Mouse (Mus musculus) liver, embryonic 13.5 days (tissue): ENCODE results near the gene Mib2. TPM values are rescaled to one million over a fixed set of nuclear protein-coding genes. Genes with fewer than 3 reads are reported as not detected.
"Not testable (repeated sequence)": the region's sequence is repeated elsewhere in the genome, so short reads cannot be mapped to it uniquely, and the experiment has no call there.

ENCODE experiments used
- ATAC-seq: fragments of 200-750 bp; cut with Nextera tagmentation; 2 replicates; pipeline ENCODE4 v1.8.0; 2017; ENCODE audit warnings: low read depth, mild to moderate bottlenecking, moderate number of reproducible peaks, moderate library complexity
- DNase-seq: peaks from one replicate; pipeline ENCODE4 v3.0.0; 2022
- H3K27ac ChIP-seq: fragments of 300-500 bp; sonication (generic); 2 replicates; pipeline ENCODE4 v1.5.1; 2015; ENCODE audit warnings: moderate library complexity, mild to moderate bottlenecking, inconsistent platforms
- H3K27me3 ChIP-seq: fragments of 300-500 bp; sonication (generic); 2 replicates; pipeline ENCODE4 v1.6.1; 2015; ENCODE audit warnings: mild to moderate bottlenecking, inconsistent platforms
- H3K36me3 ChIP-seq: fragments of 300-500 bp; sonication (generic); 2 replicates; pipeline ENCODE4 v1.6.1; 2015; ENCODE audit warnings: mild to moderate bottlenecking, inconsistent platforms
- H3K4me1 ChIP-seq: fragments of 300-500 bp; sonication (generic); replicated peaks from 2 replicates; pipeline ENCODE4 v1.6.1; 2015; ENCODE audit warnings: inconsistent platforms
- H3K4me2 ChIP-seq: fragments of 300-500 bp; sonication (generic); 2 replicates; pipeline ENCODE4 v1.6.1; 2015; ENCODE audit warnings: inconsistent platforms, mild to moderate bottlenecking, moderate library complexity
- H3K4me3 ChIP-seq: fragments of 300-500 bp; sonication (generic); replicated peaks from 2 replicates; pipeline ENCODE4 v1.5.1; 2015; ENCODE audit warnings: mild to moderate bottlenecking, inconsistent platforms
- H3K9ac ChIP-seq: fragments of 300-500 bp; sonication (generic); 2 replicates; pipeline ENCODE4 v1.6.1; 2015; ENCODE audit warnings: mild to moderate bottlenecking, inconsistent platforms
- H3K9me3 ChIP-seq: fragments of 300-500 bp; sonication (generic); replicated peaks from 2 replicates; pipeline ENCODE4 v1.6.1; 2016; ENCODE audit warnings: inconsistent platforms
- WGBS: fragments of 180-500 bp; shearing (Covaris S2); methylation state at CpG from one replicate; pipeline ENCODE4 v1.1.7; 2015; ENCODE audit not compliant: insufficient replicate concordance; 5-methylcytosine and 5-hydroxymethylcytosine counted together
- polyA plus RNA-seq: library from polyadenylated mRNA; unstranded; fragments of >200 nt; fragmentation: Nextera tagmentation; extraction: Ambion mirVana; gene quantifications from 2 replicates; pipeline ENCODE4 v1.2.1, GENCODE M21; 2015

The Mib2 gene
- polyA plus RNA-seq, 1 experiment from 2014 or later = 3.2 TPM

DNA sequence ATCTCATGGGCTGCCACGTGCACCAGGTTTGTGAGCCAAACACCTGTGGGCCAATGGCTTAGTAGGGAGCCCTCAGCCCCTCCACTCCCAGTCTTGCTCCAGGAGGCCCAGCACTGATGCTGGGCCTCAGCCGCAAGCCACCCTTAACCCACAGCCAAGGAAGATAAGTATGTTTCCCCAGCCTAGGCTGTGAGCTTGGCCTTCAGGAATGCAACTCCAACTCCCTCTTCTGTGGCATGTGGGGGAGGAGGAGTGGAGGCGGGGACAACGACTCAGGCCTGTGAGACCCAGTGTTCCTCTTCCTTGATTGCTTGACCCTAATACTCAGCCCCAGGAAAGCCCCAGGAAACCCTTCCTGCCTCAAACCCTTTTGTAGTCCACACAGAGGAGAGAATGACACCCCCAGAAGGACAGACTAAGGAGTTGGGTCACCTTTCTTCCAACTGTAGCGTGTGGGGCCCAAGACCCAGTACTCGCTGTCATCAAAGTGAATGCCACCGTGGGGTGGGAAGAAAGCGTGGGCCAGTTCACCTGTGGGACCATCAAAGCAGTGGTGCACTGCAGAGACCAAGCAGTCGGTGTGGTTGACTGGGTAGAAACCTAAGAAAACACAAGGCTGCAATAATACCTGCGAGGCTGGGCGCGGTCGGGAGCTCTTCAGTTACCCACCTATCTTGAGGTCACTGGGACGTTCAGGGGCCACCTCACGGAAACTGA is 17.3 kb downstream of the Mib2 start:
- Histone ChIP-seq H3K27ac (no peak overlapping the region), H3K4me3 (no peak overlapping the region), H3K4me2 (no peak overlapping the region), H3K4me1 (peaks cover 35% of the 10 kb centered on the region), H3K9me3 (no peaks in the 10 kb centered on the region), H3K9ac (no peak overlapping the region), H3K36me3 (peaks cover 47% of the 10 kb centered on the region), H3K27me3 (peaks cover 61% of the 10 kb centered on the region)
- ATAC-seq = no peak
- WGBS = 53% methylated on average over 15 of the region's 15 CpGs
- no peak for DNase-seq

DNA sequence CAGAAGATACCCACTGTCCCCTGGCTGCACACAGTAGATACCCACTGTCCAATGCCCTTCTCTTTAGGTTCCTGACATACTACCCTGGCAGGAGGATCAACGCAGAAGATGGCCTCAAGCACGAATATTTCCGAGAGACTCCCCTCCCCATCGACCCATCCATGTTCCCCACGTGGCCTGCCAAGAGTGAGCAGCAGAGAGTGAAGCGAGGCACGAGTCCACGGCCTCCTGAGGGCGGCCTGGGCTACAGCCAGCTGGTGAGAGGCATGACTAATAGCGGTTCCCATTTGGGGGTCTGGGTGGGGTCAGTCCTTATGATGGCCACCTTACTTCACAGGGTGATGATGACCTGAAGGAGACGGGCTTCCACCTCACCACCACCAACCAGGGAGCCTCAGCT is 19.6 kb downstream of the Mib2 start:
- no peaks in the 10 kb centered on the region for H3K9me3 ChIP-seq
- no peak for DNase-seq
- 83% methylated on average over 11 of the region's 11 CpGs for WGBS
- H3K9ac ChIP-seq = no peak overlapping the region
- H3K27me3 ChIP-seq = peaks cover 41% of the 10 kb centered on the region
- H3K4me3 ChIP-seq = no peak overlapping the region
- H3K27ac ChIP-seq = no peak overlapping the region
- H3K4me2 ChIP-seq = no peak overlapping the region
- peaks cover 23% of the 10 kb centered on the region for H3K4me1 ChIP-seq
- ATAC-seq = no peak
- peaks cover 62% of the 10 kb centered on the region for H3K36me3 ChIP-seq

DNA sequence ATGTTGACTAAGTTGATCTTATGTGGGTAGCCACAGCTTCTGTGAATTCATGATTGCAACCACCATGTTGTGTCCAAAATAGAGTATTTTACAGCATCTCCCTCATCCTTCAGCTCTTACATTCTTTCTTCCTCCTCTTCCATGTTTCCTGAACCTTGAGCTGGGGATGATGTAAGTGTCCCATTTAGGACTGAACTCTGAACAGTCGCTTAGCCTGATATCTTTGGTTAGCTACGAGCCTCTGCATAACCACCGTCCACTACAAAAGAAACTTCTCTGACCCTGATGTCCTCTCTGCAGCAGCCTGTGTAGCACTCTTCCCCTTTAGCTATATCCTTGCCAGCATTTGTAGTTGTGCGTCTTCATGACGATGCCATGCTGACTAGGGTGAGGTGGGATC is 23.3 kb downstream of the Mib2 start:
- Histone ChIP-seq H3K4me2 (no peak overlapping the region), H3K27me3 (peaks cover 5% of the 10 kb centered on the region), H3K4me1 (no peaks in the 10 kb centered on the region), H3K27ac (no peak overlapping the region), H3K9ac (no peak overlapping the region), H3K4me3 (no peak overlapping the region), H3K36me3 (peaks cover 90% of the 10 kb centered on the region), H3K9me3 (no peaks in the 10 kb centered on the region)
- 86% methylated on average over 5 of the region's 5 CpGs for WGBS
- ATAC-seq = no peak
- no peak for DNase-seq

DNA sequence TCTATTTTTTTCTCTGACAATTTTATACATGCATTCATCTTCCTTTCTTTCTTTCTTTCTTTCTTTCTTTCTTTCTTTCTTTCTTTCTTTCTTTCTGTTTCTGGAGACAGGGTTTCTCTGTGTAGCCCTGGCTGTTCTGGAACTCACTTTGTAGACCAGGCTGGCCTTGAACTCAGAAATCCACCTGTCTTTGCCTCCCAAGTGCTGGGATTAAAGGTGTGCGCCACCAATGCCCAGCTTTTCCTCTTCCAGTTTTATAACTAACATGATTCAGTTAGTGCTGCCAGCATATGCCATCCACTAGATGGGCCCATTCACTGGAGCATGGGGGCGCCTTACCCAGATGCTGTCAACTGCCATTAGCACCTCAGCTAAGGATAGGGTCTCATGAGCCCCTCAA is 23.7 kb downstream of the Mib2 start, which contains the start of gene Gm10563:
Gm10563 (minus strand) TSS at position 101 of the 400 bp plus-strand sequence.
- H3K36me3 ChIP-seq = peaks cover 90% of the 10 kb centered on the region
- not testable (repeated sequence) for H3K4me1 ChIP-seq, H3K4me3 ChIP-seq, H3K9ac ChIP-seq, H3K9me3 ChIP-seq, H3K4me2 ChIP-seq, DNase-seq, H3K27me3 ChIP-seq, H3K27ac ChIP-seq, ATAC-seq
- WGBS = 79% methylated on average over 2 of the region's 2 CpGs

DNA sequence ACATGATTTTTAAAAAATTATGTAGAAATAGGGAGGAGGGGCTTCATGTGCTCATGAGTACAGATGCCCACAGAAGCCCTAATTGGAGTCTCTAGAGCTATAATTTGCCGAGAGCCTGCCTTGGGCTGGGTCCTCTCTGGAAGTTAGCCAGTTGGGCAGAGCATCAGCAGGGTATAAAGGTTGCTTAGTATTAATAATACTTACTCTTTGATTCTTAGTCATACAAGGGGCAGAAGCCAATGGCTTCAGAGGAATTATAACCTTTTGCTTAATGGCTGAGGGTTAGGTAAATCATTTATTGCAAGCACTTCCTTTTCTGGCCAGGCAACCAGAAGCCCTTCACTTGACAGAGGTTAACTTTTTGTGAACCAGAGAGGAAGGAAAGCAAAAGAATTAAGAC is 25.5 kb downstream of the Mib2 start:
- ATAC-seq = no peak
- Histone ChIP-seq H3K9me3 (no peaks in the 10 kb centered on the region), H3K4me3 (no peak overlapping the region), H3K27me3 (no peaks in the 10 kb centered on the region), H3K4me2 (no peak overlapping the region), H3K36me3 (peaks cover 86% of the 10 kb centered on the region), H3K4me1 (no peaks in the 10 kb centered on the region), H3K9ac (no peak overlapping the region), H3K27ac (no peak overlapping the region)
- WGBS = 95% methylated on average over 1 of the region's 1 CpGs
- DNase-seq = no peak

DNA sequence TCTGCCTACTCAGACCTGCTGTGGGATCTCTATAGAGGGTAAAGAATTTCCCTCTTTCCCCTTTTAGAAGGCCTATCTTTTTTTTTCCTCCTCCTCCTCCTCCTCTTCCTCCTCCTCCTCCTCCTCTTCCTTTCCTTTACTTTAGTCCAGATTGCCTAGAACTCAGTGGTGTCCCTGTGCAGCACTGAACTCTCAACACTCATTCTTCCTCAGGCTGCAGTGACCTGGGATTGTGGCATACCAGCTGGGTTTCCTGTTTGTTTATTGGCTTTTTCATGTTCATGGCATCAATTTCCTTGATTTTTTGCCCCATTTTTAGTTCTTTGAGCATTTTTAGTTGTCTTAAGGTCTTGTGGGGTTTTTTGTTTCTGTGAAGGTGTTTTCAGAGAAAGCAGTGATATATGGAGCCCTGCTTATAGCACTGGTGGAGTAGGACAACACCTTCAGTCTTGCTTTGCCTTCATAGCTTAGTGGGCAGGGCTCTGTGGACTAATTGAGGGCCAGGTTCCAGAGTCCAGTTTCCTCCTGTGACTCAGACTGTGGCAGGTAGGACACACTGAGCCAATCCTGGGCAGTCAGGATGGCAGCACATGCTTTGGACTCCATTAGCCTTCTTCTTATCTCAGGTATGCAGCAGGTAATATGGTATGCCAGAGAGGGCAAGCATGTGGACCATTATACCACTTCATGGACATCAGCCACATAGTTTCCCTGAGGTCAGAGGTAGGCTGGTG is 33.1 kb downstream of the Mib2 start:
- H3K4me3 ChIP-seq = no peak overlapping the region
- DNase-seq (no peak), ATAC-seq (no peak)
- no peak overlapping the region for H3K9ac ChIP-seq
- no peak overlapping the region for H3K27ac ChIP-seq
- peaks cover 88% of the 10 kb centered on the region for H3K36me3 ChIP-seq
- no peaks in the 10 kb centered on the region for H3K27me3 ChIP-seq
- H3K4me1 ChIP-seq = no peaks in the 10 kb centered on the region
- no peaks in the 10 kb centered on the region for H3K9me3 ChIP-seq
- no peak overlapping the region for H3K4me2 ChIP-seq

DNA sequence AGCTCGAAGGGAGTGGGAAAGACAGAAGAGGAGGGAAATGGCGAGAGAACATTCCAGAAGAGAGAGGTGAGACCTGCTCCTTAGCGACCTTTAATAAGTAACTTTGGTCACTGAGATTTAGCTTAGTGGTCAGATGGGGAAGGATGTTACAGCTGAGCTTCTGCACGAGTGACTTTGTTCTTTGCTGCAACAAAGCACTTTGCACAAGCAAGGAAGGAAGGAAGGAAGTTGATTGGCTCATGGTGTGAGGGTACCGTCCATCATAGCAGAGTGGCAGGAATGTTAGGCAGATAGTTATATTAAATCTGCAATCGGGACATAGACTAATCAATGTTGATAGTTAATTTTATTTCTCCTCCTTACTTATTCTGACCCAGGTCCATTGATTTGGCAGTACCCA is 38.7 kb downstream of the Mib2 start:
- H3K36me3 ChIP-seq = peaks cover 76% of the 10 kb centered on the region
- no peak overlapping the region for H3K4me2 ChIP-seq
- peaks cover 9% of the 10 kb centered on the region for H3K4me1 ChIP-seq
- no peak overlapping the region for H3K27ac ChIP-seq
- H3K9ac ChIP-seq = no peak overlapping the region
- H3K9me3 ChIP-seq = no peaks in the 10 kb centered on the region
- DNase-seq (no peak), ATAC-seq (no peak)
- H3K4me3 ChIP-seq = no peak overlapping the region
- WGBS = 68% methylated on average over 6 of the region's 6 CpGs
- no peaks in the 10 kb centered on the region for H3K27me3 ChIP-seq

DNA sequence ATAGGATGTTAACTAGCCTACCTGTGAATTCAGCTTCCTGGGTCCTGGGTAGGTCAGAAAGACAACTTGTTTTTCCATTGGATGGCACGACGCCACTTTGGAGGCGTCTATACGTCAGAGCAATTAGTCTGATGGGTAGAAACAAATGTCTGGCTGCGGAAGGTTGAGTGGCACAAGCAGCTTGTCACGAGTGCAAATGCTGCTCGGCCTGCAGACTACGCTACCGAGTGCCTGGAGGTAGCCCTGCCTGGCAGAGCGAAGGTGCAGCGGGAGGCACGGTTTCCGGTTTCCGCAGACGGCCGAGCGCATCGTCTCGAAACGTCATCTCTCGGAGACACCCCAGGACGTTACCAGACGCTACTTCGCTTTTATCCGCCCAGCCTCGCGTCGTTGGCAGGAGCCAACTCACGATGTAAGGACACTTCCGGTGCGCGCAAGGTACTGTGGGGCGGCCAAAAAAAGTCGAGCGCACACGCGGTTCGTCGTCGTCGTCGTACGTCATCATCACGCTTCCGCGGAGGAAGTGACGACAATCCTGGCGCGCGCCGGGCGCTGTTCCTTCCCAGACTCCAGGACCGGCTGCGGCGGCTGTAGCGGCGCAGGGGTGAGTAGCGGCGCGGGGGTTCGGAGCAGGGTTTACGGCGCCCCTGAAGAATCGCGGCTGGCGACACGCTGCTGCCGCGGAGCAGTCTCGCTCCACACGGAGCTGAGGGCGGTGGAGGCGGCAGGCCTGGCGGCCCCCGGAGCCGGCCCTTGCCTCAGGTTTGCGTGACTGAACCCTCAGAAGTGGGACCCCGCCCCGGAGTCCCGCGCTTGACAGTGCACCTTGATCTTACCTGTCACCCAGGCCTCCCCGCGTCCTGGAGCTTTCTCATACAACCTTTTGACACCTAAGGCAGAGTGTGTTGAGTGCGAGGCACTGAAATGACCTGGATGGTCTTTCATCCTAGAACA is 44.4 kb downstream of the Mib2 start, which contains the start of gene Cdk11b:
Cdk11b (plus strand) TSS at position 517 of the 954 bp plus-strand sequence.
- ATAC-seq (peak; percentile 100), DNase-seq (peak; percentile 94)
- Histone ChIP-seq H3K27me3 (no peaks in the 10 kb centered on the region), H3K9ac (peak within 1 kb of the TSS; percentile 90), H3K4me3 (peak within 1 kb of the TSS; percentile 89), H3K4me2 (peak within 1 kb of the TSS; percentile 84), H3K27ac (peak within 1 kb of the TSS; percentile 95), H3K9me3 (no peaks in the 10 kb centered on the region), H3K4me1 (peaks cover 22% of the 10 kb centered on the region), H3K36me3 (peaks cover 53% of the 10 kb centered on the region)
- under 1% methylated on average over 84 of the region's 84 CpGs for WGBS

DNA sequence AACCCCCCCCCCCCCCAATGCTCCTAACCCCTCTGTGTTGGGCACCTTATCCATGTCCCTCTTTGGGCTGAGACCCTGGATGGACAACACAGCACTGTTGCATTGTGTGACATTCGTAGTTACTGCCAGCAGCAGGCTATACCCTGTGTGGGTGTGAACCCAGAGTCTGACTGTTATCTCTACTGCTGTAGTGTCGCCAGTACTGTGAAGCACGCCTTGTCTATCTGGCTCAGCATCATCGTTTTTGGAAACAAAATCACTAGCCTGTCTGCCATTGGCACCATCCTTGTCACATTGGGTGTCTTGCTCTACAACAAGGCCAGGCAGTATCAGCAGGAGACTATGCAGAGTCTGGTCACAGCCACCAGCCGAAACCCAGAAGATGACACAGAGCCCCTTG is 50.7 kb downstream of the Mib2 start:
- H3K4me3 ChIP-seq = no peak overlapping the region
- H3K4me1 ChIP-seq = peaks cover 19% of the 10 kb centered on the region
- peaks cover 81% of the 10 kb centered on the region for H3K36me3 ChIP-seq
- H3K4me2 ChIP-seq = no peak overlapping the region
- no peaks in the 10 kb centered on the region for H3K9me3 ChIP-seq
- DNase-seq = no peak
- WGBS = 47% methylated on average over 5 of the region's 5 CpGs
- H3K9ac ChIP-seq = no peak overlapping the region
- H3K27me3 ChIP-seq = no peaks in the 10 kb centered on the region
- no peak overlapping the region for H3K27ac ChIP-seq
- peak; percentile 73 for ATAC-seq

DNA sequence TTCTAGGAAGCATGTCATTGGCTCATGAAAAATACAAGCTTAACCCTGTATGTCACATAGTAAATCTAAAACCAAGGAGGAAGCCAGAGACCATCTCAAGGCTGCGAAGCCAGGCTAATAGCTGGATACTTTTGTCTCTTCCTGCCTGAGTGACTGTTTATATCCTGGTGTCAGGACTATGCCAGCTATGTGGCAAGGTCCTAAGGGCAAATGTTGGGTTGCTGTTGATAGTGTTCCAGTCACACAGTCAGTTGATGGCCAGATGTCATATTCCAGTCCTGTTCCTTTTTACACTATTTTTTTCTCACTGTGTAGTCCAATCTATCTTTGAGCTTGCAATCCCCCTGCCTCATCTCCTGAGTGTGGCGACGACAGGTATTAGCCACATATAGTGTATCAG is 55.7 kb downstream of the Mib2 start:
- no peaks in the 10 kb centered on the region for H3K27me3 ChIP-seq
- no peak for DNase-seq
- no peak overlapping the region for H3K4me2 ChIP-seq
- peaks cover 84% of the 10 kb centered on the region for H3K36me3 ChIP-seq
- no peak overlapping the region for H3K27ac ChIP-seq
- H3K9ac ChIP-seq = no peak overlapping the region
- no peak for ATAC-seq
- H3K4me3 ChIP-seq = no peak overlapping the region
- peaks cover 9% of the 10 kb centered on the region for H3K4me1 ChIP-seq
- WGBS = 85% methylated on average over 3 of the region's 3 CpGs
- H3K9me3 ChIP-seq = no peaks in the 10 kb centered on the region

DNA sequence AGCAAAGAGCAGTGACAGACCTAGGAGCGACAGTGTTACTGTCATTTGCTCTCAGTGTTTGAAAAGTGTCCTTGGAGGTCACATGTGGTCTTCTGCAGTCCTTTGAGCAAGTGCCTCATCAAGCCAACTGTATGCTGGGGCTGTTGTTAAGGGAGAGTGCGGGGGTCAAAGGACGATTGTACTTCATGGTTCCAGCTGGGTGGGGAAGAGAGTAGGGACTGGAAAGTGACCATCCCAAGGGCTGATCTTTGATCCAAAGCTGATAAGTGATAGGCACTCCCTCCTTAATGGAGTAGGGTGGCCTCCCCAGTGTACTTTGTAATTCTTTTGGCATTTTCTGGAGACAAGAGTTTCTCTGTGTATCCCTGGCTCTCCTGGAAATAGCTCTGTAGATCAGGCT is 57.1 kb downstream of the Mib2 start:
- Histone ChIP-seq H3K4me1 (peaks cover 9% of the 10 kb centered on the region), H3K4me3 (no peak overlapping the region), H3K4me2 (no peak overlapping the region), H3K9ac (no peak overlapping the region), H3K36me3 (peaks cover 73% of the 10 kb centered on the region), H3K9me3 (no peaks in the 10 kb centered on the region), H3K27ac (no peak overlapping the region), H3K27me3 (no peaks in the 10 kb centered on the region)
- WGBS = 83% methylated on average over 3 of the region's 3 CpGs
- no peak for ATAC-seq
- DNase-seq = no peak
